Mouse (Mus musculus): ENCODE results near the gene Gm10260. TPM values are rescaled to one million over a fixed set of nuclear protein-coding genes. Genes with fewer than 3 reads are reported as not detected.

Gm10260 gene
- 10 to 100 TPM; 82.3 to 86.7 TPM for total RNA-seq (2021)
- long read RNA-seq, experiment 1: 0 reads
- long read RNA-seq, experiment 2, partial matches to known transcripts: 0 of 1 reads
- long read RNA-seq, experiment 2, other reads (novel, unspliced or antisense): 0 of 1 reads

DNA sequence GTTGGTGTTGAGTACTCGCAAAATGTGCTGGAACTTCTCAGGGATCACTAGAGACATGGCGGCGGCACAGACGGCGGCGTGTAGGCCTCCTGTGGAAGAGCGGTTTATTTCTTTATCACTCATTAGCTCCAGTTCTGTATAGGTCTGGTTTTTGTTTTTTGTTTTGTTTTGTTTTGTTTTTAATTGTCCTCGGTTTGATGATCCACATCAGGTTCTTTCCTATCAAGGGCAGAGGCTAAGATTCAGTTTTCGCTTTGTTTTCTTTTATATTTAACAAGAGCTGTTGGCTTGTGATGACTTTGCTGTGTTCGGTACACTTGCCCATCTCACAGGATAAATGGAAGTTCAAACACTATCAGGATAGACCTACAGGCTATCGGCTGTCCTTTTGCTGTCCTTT lies at the start of gene Gm10260:
Gene Gm10260 (minus strand): TSS at position 101 of the 400 bp plus-strand sequence.
- Histone ChIP-seq H3K27ac (no peak within 1 kb of the TSS), H3K4me3 (no peak within 1 kb of the TSS)
- DNase-seq (ENCODE audit: low spot score in 2 of 2): no peak
- TF ChIP-seq CTCF (conservative IDR thresholded peaks at IDR 0.05): no peak

GRCm38 (mm10) chr13:97809828-97810227 lies 49.4 kb upstream of the Gm10260 start:
- Histone ChIP-seq H3K4me3 (no peak overlapping the region), H3K27ac (no peak overlapping the region)
- DNase-seq (ENCODE audit: low spot score in 2 of 2): no peak
- no peak for TF ChIP-seq CTCF (conservative IDR thresholded peaks at IDR 0.05)

DNA sequence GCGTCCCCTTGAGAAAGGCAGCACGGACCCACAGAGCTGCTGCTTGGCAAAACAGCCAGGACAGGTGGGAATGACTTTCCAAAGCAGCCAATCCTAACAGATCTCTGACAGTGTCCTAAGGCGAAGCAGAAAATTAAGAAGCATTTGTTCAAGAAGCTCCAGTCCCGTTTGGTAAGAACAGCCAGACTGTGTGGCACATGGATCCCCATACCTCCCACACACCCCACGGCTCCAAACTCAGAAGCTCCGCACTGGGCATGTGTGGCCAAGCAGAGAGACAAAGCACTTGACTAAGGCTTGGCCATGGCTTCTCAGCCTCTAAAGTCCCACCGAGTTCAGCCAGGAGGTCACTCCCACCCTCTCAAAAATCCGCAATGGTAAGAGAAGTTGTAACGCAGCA lies 45.5 kb upstream of the Gm10260 start:
- Histone ChIP-seq H3K27ac (peak overlapping the region; percentile 41), H3K4me3 (no peak overlapping the region)
- peak; percentile 49 to 55 for DNase-seq (ENCODE audit: low spot score in 2 of 2)
- no peak for TF ChIP-seq CTCF (conservative IDR thresholded peaks at IDR 0.05)

DNA sequence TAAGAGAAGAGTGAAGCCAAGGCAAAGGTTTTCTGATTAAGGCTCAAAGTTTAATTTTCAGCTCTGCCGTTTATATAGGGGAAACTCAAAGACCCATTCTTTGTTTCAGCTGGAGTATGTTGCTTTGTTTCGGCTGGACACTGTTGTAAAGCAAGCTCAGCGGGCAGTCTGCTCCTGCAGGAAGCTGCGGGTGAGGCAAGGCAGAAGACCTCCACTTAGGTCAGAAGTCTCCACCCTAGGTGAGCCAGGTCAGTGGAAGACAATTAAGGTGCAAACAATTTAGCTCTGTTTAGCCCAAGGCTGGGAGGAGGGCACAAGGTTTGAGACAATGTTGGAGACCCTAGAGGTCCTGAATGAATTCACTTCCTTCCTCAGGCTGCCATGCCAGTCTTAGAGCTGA lies 42.0 kb upstream of the Gm10260 start:
- no peak for DNase-seq (ENCODE audit: low spot score in 2 of 2)
- peak overlapping the region; percentile 36; the same call in 1 of the 2 replicates for H3K27ac ChIP-seq
- TF ChIP-seq CTCF (conservative IDR thresholded peaks at IDR 0.05): no peak
- no peak overlapping the region for H3K4me3 ChIP-seq

DNA sequence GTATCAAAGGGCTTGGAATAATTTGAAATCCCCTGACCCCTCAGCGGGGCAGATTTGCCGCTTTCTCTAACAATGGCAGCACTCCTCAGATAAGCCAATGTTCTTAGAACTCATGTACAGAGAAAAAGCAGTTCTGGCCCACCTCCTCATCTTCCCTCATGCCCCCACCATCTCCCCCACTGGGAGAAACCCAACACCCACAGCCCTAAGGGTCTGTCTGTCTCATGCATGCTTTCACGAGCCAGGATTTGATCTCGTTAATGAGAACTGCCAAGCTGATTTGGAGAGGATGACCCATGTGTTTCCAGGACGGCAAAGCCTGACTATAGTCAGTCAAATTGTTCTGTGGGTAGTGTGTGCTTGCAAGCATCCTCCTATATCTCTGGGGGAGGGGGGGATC lies 37.0 kb upstream of the Gm10260 start:
- no peak for TF ChIP-seq CTCF (conservative IDR thresholded peaks at IDR 0.05)
- Histone ChIP-seq H3K27ac (no peak overlapping the region), H3K4me3 (no peak overlapping the region)
- DNase-seq (ENCODE audit: low spot score in 2 of 2): no peak

GRCm38 (mm10) chr13:97794780-97795179 lies 34.3 kb upstream of the Gm10260 start:
- Histone ChIP-seq H3K27ac (no peak overlapping the region), H3K4me3 (no peak overlapping the region)
- DNase-seq (ENCODE audit: low spot score in 2 of 2): no peak
- no peak for TF ChIP-seq CTCF (conservative IDR thresholded peaks at IDR 0.05)

DNA sequence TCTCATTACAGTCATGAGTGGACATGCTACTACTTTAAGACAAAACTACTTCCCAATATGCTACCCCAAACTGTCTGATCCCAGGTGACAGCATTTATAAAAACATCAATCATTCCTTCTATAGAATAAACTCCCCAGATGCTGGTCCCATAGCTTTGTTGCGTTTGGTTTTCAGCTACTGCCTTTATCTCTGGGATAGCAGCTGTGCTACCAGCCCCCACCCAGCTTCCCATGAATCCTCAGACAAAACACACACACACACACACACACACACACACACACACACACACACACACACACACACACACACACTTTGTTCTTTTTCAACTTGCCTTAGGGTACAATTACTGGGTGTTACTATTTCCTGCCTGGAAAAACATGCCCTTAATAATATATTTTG lies 33.5 kb upstream of the Gm10260 start:
- Histone ChIP-seq H3K27ac (no peak overlapping the region), H3K4me3 (no peak overlapping the region)
- no peak for DNase-seq (ENCODE audit: low spot score in 2 of 2)
- TF ChIP-seq CTCF (conservative IDR thresholded peaks at IDR 0.05): no peak

DNA sequence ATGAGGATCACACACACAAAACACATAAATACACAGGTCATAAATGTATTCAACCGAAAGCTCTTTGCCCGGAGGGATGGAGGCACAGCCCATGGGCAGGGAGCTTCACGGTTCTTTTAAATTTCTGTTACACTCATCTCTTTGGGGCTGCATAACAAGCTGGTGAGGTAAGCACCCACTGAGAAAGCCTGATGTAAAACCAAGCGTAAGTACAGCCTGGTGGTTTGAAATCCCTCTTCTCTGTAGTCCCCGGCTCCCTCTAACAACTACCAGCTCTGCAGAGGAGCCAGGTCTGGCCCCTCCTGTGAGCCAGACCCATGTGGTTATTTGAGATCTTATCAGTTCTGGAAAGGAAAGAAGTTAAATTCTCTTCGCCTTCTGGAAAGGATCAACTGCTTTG lies 31.2 kb upstream of the Gm10260 start:
- no peak overlapping the region for H3K27ac ChIP-seq

GRCm38 (mm10) chr13:97789782-97790450 lies 29.5 kb upstream of the Gm10260 start:
- no peak for TF ChIP-seq CTCF (conservative IDR thresholded peaks at IDR 0.05)
- Histone ChIP-seq H3K4me3 (no peak overlapping the region), H3K27ac (no peak overlapping the region)
- no peak for DNase-seq (ENCODE audit: low spot score in 2 of 2)

More for the DNA sequence above, 31.2 kb upstream of the Gm10260 start:
- DNase-seq (ENCODE audit: low spot score in 2 of 2): no peak
- no peak for TF ChIP-seq CTCF (conservative IDR thresholded peaks at IDR 0.05)
- H3K4me3 ChIP-seq: no peak overlapping the region

DNA sequence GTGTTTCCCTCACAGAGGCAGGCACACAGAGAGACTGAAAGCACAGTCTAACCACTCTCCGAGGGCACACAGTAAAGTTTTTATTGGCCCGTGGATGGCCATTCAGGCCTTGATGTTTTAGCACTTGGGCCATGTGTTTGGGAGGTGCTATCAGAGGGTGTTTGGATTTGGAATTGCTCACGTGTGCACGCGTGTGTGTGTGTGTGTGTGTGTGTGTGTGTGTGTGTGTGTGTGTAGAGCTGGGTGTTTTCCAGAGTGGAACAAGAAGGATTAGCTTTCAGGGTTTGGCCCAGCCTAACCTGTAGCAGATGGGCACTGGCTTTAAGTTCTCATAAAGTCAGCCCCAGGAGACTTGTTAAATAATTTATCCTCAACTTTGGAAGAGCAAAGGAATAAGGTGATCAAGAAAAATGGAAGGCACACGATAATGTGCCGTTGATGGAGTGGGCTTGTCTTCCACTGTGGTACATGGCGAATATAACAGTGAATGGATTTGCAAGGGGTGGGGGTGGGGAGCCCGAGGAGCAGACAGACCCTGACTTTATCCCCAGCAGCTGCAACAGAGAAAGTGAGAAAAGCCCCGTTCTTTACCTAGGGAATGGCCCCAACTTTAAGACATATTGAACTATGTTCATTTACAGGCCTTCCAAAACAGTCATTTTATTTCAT lies 24.9 kb upstream of the Gm10260 start:
- TF ChIP-seq CTCF (conservative IDR thresholded peaks at IDR 0.05): no peak
- DNase-seq (ENCODE audit: low spot score in 2 of 2): no peak
- Histone ChIP-seq H3K4me3 (no peak overlapping the region), H3K27ac (no peak overlapping the region)

DNA sequence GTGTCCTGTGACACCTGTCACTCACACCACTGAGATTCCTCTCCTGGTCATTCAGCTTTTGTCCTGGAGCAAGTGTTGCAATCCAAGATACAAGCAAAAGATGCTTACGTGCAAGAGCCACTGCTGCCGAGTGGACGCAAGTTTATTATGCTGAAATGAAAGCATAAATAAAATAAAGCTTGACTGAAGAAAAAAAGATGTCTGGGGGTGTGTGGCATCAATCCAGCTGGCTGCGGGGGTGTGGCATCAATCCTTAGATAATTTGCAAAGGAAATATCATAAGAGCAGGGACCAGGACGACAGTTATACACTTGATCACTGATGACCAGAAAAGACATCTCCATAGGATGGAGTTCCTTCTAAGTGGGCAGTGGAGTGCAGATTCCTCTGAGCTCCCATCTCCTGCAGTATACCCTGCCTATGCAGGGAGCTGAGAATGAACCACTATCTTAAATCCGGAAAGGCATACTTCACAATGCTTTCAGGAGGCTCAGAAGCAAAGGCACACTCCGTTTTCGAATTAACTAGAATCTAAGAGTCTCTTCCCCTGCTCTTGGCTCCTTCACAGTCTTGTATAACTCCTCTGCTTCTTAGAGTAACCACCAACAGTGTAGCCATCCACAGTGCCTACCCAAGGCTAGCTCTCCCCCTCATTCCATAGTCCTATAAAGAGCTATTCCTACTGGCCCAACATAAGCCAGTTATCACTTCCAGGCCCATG lies 23.2 kb upstream of the Gm10260 start:
- Histone ChIP-seq H3K27ac (peak overlapping the region; percentile 71), H3K4me3 (no peak overlapping the region)
- peak in 1 of 2 experiments; percentile 16 for DNase-seq (ENCODE audit: low spot score in 2 of 2)
- no peak for TF ChIP-seq CTCF (conservative IDR thresholded peaks at IDR 0.05)

DNA sequence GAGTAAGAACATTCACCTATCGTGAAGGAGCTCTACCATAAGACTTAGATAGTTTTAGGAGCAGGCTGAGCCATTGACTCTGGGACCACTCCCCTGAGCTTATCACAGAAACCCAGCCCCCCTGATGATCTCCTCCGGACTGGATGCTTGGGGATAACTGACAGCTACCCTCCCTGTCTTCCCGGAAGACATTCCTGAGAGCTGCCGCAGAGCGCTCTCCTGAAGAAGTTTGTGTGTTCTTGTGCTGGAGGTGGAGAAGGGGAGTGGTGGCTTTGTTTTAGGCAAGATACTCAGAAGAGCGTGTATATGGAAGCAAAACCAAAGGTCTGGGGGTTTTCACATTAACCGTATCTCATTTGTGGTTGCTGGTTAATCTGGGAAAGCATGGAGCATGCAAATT lies 21.6 kb upstream of the Gm10260 start:
- no peak for TF ChIP-seq CTCF (conservative IDR thresholded peaks at IDR 0.05)
- Histone ChIP-seq H3K4me3 (no peak overlapping the region), H3K27ac (no peak overlapping the region)
- DNase-seq (ENCODE audit: low spot score in 2 of 2): no peak

- DNase-seq (ENCODE audit: low spot score in 2 of 2): no peak
- Histone ChIP-seq H3K27ac (no peak overlapping the region), H3K4me3 (no peak overlapping the region)
- no peak for TF ChIP-seq CTCF (conservative IDR thresholded peaks at IDR 0.05)
Measured at GRCm38 (mm10) chr13:97781637-97782036, 21.2 kb upstream of the Gm10260 start.

Measured in layer of hippocampus, adult 2 months (tissue).